Mouse (Mus musculus) E14TG2a.4 (cell line): ENCODE results near the gene Aunip.

Experiments
- CTCF ChIP-seq: conservative IDR thresholded peaks from 2 replicates; pipeline ENCODE4 v1.5.1; 2014; ENCODE audit warnings: low read length
- NANOG ChIP-seq: IDR thresholded peaks from 2 replicates; pipeline ENCODE4 v1.6.1; 2014; ENCODE audit warnings: borderline replicate concordance, low read length, mixed read lengths
- POU5F1 ChIP-seq: IDR thresholded peaks from 2 replicates; pipeline ENCODE4 v1.6.1; 2014; ENCODE audit warnings: low read length, borderline replicate concordance

DNA sequence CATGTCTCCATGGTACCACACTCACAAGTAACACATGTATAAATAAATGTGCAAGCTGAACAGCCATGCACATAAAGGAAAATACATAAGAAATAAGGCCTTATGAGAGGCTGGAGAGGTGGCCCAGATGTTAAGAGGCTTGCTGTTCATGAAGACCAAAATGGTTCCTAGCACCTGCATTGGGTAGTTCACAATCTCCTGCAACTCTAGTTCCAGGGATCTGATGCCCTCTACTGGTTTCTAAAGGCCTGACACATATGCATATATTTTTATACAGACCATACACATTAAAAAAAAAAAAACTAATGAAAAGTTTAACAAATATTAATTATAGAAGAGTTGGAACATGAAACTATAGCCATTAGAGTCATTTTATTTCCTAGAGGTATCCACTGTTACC lies 39.3 kb upstream of the Aunip start:
- TF ChIP-seq CTCF (peak; percentile 38), NANOG (no peak), POU5F1 (no peak)
